Mouse (Mus musculus) CH12F3 (cell line): ENCODE measurements around the gene Fgf23.

Experiments
- in situ Hi-C: fragments of 300-500 bp; cut with MboI; formaldehyde crosslinking; loops from 2 replicates; pipeline ENCODE4 v1.14.3; 2020; ENCODE audit warnings: low sequenced_read_pairs

Gene Fgf23

DNA sequence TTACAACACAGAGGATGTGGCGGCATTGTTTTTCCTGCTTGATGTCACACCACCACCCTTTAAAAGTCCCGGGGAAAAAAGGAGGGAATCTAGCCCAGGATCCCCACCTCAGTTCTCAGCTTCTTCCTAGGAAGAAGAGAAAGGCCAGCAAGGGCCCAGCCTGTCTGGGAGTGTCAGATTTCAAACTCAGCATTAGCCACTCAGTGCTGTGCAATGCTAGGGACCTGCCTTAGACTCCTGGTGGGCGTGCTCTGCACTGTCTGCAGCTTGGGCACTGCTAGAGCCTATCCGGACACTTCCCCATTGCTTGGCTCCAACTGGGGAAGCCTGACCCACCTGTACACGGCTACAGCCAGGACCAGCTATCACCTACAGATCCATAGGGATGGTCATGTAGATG lies at the start of gene Fgf23:
Fgf23 (plus strand) TSS at position 86 of the 400 bp plus-strand sequence.
- in situ Hi-C loops: no loop called here

- in situ Hi-C loops: no loop called here
These were observed 47.9 kb upstream of the Fgf23 start for GRCm38 (mm10) chr6:127024836-127025235.

GRCm38 (mm10) chr6:127034760-127035159 lies 37.9 kb upstream of the Fgf23 start:
- in situ Hi-C loops: no loop called here

- in situ Hi-C loops: no loop called here
These were observed 27.8 kb upstream of the Fgf23 start for GRCm38 (mm10) chr6:127044909-127045308.

GRCm38 (mm10) chr6:127050847-127051246 lies 21.9 kb upstream of the Fgf23 start:
- in situ Hi-C loops: no loop called here

DNA sequence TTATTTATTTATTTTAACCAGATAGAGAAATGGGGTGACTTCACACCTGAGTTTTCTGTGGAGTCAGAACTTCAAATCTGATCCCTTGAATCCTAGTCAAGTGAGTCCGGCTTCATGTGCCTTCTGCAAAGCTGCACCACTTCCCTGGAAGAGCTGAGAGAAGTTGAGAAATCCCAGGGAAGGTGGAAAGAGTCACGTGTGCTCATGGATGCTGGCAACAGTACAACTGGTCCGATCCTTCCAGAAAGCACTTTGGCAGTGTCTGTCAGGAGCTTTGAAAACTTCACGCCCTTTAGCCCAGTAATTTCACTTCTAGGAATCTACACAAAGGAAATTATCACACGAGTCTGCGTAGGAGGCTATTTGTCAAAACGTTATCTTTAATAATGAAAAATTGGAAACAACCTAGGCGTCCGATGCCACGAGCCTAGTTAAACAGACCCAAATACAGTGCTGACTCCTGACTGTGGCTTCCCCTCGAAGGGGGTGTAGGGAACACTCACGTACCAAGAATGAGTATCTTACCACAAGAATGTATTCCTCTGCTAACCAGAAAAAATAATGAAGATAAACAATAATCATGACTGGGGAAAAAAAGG lies 15.6 kb upstream of the Fgf23 start:
- in situ Hi-C loops: no loop called here

DNA sequence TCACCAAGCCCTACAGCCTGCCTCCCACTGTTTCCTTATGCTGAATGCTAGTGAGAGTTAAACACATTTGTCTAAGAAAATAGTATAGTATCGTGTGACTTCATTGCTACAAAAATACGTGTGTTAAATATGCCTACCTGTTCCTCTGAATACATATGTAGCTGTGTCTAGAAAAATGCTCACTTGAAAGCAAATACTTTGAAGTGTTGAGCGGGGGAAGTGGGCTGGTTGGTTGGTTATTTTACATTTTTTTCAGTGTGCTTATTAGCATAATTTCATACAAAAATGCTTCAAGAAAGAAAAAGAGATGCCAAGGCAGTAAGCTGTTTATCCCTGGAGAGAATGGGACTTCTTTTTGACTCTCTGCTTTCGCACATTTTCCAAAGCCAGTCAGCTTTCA lies 12.7 kb upstream of the Fgf23 start:
- in situ Hi-C loops: no loop called here

DNA sequence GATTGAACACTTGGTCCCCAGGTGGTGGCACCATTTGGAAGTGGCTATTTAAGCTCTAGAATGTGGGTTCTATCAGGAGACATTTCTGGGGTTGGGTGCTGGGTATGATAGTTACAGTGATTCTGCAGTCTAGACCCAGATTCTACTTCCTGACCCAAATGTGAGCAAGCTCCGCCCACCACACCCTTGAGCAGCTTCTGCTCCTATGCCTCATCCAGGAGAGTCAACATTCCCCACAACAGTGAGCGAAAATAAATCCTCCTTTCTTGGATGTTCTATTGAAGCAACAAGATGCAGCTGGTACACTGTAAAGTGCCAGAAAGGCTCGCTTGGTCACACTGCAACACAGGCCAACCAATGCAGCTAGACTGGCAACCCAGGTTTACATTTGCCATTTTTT lies 8.8 kb upstream of the Fgf23 start:
- in situ Hi-C loops: no loop called here

DNA sequence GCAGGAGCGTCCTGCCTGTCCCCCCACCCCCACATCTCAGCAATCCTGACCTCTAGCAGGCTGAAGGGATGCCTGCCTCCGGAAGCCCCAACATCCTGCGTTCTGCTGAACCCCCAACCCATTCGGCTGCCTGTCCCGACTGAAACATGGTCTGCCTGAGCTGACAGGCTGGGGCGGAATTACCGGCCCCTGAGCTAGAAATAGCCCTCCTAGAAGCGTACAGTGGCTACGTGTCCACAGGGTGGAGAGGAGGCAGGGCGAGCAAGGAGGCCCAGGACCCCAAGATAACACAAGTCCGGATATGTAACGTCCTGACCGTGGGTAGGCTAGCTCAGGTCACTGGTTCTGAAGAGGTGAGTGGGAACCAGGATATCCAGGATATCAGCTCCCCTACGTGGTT lies 7.9 kb upstream of the Fgf23 start:
- in situ Hi-C loops: no loop called here

DNA sequence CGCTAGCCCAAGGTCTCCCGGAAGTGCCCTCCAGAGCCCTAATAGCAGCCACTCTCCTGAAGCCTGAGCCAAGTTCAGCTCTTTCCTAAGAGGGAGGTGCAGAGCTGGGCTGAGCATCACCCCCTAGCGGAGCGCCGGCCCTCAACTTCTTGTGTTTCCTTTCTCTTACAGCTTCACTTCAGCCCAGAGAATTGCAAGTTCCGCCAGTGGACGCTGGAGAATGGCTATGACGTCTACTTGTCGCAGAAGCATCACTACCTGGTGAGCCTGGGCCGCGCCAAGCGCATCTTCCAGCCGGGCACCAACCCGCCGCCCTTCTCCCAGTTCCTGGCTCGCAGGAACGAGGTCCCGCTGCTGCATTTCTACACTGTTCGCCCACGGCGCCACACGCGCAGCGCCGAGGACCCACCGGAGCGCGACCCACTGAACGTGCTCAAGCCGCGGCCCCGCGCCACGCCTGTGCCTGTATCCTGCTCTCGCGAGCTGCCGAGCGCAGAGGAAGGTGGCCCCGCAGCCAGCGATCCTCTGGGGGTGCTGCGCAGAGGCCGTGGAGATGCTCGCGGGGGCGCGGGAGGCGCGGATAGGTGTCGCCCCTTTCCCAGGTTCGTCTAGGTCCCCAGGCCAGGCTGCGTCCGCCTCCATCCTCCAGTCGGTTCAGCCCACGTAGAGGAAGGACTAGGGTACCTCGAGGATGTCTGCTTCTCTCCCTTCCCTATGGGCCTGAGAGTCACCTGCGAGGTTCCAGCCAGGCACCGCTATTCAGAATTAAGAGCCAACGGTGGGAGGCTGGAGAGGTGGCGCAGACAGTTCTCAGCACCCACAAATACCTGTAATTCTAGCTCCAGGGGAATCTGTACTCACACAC lies 7.4 kb downstream of the Fgf23 start:
- in situ Hi-C loops: no loop called here

DNA sequence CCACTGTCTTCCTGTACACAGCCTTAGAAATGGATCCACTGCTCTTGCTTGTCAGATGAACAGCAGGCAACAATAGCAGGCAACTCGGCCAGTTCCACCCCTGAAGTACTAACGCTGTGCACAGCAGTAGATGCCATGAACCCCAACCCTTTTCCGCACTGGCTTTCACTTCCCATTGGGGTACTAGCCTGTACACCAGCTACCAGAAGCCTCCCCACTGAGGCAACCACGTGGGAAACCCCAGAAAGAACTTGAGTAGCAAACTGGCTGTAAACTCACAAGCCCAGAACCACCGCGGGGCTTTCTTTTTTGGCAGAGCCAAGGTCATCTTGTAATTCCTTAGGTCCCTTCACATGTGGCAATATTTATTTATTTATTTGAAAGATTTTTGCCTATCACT lies 9.1 kb downstream of the Fgf23 start:
- in situ Hi-C loops: no loop called here

GRCm38 (mm10) chr6:127086739-127087138 lies 14.0 kb downstream of the Fgf23 start:
- in situ Hi-C loops: no loop called here

DNA sequence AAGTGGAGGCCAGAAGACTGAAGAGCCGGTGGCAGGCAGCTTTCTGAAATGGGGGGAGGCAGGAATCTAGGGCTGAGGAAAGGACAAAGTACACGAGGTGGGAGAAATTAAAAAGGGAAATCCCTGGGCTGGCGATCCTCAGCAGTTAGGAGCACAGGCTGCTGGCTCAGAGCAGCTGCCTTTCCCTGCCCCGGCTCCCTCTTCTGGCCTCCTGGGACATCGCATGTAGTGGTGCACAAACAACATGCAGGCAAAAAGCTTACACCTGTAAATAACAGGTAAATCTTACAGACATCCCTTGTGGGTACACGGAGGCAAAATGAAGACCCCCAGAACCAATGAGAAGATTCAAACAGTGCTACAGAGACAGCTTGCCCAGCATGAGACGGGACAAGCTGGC lies 21.9 kb downstream of the Fgf23 start:
- in situ Hi-C loops: no loop called here

DNA sequence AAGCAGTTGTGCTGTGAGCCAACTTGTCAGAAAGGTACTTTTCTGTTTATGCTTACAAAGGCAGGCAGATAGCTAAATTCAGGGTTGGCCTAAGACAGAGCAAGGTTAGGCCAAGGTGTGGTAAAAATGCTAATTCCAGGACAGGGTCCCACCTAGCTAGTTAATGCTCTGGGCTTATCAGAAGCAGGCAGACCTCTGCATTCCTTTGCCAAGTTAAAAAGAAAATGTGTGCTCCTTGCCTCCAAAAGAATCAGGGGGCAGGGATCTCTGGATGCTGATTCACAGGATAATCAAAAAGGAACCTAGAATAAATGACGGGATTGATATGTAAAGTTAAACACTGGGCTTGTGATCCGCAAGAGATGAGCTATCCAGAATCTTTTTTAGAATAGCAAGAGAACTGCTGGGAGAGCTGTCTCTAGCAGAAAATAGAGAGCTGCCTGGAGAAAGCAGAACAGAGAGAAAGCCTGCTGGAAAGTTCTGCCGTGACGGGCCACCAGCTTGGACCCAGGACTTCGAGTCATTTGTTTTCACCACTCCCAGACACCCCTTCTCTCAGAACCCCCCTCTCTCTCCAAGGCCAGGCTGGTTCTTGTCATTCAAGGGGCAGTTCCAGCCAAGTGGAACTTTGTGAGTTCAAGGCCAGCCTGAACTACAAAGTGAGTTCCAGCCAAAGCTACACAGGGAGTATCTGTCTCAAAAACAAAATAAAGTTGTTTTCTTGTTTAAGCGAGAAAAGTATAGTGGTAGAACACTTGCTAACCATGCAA lies 31.0 kb downstream of the Fgf23 start:
- in situ Hi-C loops: no loop called here

DNA sequence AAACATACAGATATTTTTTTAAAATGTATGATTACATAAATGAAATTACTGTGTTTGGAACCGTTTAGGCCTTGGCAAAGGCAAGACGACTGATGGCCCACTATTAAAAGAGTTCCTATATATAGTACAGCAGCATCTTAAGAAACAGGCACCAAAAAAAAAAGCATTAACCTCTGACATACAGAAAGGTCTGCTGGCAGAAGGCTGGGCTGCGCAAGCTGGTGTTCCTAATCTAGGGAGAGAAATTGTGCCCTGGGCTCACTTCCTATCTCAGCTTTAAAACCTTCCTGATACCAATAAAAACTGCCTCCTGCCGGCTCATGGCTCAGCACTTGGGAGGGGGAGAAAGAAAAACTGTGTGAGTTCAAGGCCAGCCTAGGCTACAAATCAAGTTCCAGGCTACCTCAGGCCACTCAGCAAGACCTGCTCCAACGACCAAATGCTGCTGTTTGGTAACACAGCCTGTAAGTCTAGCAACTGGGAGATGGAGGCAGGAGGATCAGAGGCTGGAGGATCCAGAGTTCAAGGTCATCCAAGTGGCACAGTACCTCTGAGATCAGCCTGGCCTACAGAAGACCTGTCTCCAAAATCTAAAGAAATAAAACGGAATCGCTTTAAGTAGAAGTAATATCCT lies 31.8 kb downstream of the Fgf23 start:
- in situ Hi-C loops: no loop called here

GRCm38 (mm10) chr6:127105107-127105506 lies 32.4 kb downstream of the Fgf23 start:
- in situ Hi-C loops: no loop called here

- in situ Hi-C loops: no loop called here
These were observed 33.5 kb downstream of the Fgf23 start for GRCm38 (mm10) chr6:127106189-127106588.

DNA sequence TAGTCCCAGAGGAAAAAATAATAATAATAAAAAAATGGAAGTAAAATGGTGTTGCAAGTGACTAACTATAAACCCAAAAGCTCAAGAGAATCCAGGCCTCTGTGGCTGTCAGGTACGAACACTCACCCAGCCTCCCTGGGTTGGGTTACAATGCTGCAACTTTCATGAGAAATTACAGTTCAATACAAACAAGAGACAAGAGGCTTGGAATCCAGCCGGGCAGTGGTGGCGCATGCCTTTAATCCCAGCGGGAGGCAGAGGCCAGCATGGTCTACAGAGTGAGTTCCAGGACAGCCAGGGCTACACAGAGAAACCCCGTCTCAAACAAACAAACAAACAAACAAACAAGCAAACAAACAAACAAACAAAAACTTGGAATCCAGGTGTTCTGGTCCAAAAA lies 34.0 kb downstream of the Fgf23 start:
- in situ Hi-C loops: no loop called here

DNA sequence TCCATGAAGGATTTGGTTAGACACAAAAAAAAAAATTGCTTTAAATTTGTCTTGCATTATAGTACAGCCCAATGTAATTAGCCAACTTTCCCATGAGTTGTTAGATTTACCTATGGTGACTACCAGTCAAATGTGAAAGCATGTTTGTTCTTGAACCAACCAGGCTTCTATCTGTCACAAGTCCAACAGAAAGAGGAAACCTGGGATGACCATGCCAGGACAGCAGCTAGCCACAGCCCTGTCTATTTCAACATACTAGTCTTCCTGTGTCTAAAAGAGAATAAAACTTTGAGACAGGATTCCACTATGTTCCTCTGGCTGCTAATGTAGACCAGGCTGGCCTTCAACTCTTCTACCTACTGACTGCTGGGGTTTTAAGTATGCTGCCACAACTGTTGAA lies 34.7 kb downstream of the Fgf23 start:
- in situ Hi-C loops: no loop called here

DNA sequence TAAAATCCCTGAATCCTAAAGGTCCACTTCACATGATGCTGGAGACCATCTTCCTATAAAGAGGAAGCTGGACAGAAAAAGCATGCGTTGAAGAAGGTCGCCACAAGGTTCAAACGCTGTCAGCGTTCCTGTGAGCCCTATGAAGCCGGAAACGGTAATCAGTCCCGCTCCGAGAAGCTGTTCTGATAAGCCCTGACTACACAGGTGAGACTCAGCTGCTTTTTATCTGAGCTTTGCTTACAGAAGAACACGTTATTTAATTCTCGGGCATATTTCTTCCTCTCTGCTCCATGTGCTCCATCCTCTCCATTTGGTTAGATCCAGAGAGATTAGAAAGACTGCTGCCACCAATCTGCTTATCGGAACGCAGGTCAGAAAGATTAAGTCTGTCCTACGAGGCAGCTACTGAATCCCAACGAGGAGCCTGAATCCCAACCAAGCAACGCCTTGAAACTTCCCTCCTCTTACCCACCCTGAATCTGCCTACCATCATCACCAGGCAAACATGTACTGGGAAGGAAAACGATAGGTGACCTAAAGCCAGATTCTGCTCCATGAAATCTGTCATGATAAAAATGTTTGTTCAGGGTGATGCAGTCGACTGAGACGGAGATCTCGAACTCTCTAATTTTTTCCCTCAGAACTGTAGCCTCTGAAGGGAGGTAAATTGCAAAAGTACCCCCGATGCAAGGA lies 35.8 kb downstream of the Fgf23 start:
- in situ Hi-C loops: no loop called here
